Mouse (Mus musculus): Measurements from ENCODE around the gene Slc39a1. TPM values are rescaled to one million over a fixed set of nuclear protein-coding genes. Genes with fewer than 3 reads are reported as not detected.
"Not testable (repeated sequence)": the region's sequence is repeated elsewhere in the genome, so short reads cannot be mapped to it uniquely, and the experiment has no call there.

Gene Slc39a1
- total RNA-seq, 1 experiment from 2014 or later = 42.1 TPM

- ATAC-seq (replicated peaks; ENCODE audit: low read depth, poor library complexity, severe bottlenecking) = no peak
Measured at GRCm38 (mm10) chr3:90263121-90263771, 15.3 kb downstream of the Slc39a1 start.

GRCm38 (mm10) chr3:90264687-90265033 lies 16.7 kb downstream of the Slc39a1 start:
- ATAC-seq (replicated peaks; ENCODE audit: low read depth, poor library complexity, severe bottlenecking) = no peak

DNA sequence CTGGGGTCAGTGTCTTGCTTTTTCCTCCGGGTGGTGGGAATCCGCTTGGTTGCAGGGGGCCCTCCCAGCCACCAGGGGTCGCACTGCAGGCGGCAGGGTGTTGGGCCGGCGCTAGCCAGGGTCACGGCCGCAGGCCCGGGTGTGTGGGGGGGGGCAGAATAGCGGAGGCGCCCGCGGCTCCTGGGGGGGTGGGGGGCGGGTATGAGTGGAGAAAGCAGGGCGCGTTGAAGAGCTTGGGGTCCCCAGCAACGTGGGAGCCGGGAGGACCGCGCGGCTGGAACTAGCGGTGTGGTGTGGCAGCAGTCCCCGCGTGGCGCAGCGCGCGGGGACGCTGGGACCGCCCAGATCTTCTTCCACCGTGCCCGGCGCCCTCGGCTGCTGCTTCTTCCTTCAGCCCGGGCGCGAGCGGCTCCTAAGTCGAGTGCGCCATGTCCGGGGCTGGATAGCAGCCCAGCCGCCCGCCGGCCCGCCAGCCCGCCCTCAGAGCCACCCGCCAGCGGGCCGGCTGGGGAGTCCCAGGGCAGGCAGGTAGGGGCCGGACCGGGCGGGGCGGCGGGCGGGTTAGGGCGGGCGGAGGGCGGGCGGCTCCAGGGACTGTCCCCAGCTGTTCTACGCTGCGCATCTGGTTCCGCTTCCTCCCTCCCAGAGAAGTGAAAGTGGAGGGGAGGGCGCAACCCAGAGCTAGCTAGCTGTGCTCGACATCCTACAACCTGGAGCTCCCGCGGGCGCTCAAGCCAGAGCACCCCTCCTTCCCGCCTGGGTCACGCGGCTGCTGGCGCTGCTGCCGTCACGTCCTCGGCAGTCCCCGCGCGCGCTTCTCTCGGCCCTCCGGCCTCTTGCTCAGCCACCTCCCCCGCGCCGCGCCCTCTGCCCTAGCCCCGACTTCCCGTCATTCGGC lies 17.3 kb downstream of the Slc39a1 start, which contains the start of gene Dennd4b:
Gene Dennd4b, plus strand, starts transcription at position 152 of the 898 bp plus-strand sequence.
- peak; percentile 71 for ATAC-seq (replicated peaks; ENCODE audit: low read depth, poor library complexity, severe bottlenecking)

GRCm38 (mm10) chr3:90265932-90266741 lies 18.2 kb downstream of the Slc39a1 start:
- ATAC-seq (replicated peaks; ENCODE audit: low read depth, poor library complexity, severe bottlenecking) = peak; percentile 52

- no peak for ATAC-seq (replicated peaks; ENCODE audit: low read depth, poor library complexity, severe bottlenecking)
Measured at GRCm38 (mm10) chr3:90266901-90267775, 19.2 kb downstream of the Slc39a1 start.

- ATAC-seq (replicated peaks; ENCODE audit: low read depth, poor library complexity, severe bottlenecking) = no peak
Measured at GRCm38 (mm10) chr3:90268190-90268589, 20.2 kb downstream of the Slc39a1 start.

GRCm38 (mm10) chr3:90268971-90269370 lies 21.0 kb downstream of the Slc39a1 start:
- no peak for ATAC-seq (replicated peaks; ENCODE audit: low read depth, poor library complexity, severe bottlenecking)

- no peak for ATAC-seq (replicated peaks; ENCODE audit: low read depth, poor library complexity, severe bottlenecking)
Measured at GRCm38 (mm10) chr3:90270784-90271183, 22.8 kb downstream of the Slc39a1 start.

DNA sequence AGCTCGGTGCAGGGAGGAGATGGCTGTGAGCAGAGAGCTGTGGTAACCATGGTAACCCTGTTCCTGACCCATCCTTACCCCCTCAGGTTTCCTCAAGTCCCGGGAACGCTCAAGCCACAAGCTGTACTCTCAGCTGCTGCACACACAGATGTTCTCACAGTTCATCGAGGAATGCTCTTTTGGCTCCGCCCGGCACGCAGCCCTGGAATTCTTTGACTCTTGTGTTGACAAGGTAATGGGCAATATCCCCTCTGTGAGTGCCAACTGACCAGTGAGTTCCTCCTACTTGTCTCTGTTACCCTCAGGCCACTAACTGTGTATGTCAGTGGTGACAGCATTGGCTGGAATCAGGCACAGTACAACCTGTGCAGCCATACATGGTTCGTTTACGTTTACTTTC lies 24.2 kb downstream of the Slc39a1 start:
- no peak for ATAC-seq (replicated peaks; ENCODE audit: low read depth, poor library complexity, severe bottlenecking)

DNA sequence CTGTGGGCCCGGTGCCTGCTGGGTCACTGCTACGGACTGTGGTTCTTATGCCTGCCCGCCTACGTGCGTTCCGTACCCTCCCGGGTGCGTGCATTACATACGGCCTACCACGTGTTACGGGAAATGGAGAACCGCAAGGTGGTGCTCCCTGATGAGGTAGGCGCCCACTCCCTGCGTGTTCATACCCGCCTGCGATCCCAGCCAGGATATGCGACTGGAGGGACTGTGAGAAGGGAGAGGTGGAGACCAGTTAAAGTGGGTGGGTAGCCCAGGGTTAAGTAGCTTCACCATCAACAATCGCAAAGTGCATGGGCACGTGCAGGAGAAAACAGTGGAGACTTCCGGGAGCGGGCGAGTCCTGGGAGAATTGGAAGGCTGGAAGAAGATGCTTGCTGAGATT lies 25.9 kb downstream of the Slc39a1 start:
- no peak for ATAC-seq (replicated peaks; ENCODE audit: low read depth, poor library complexity, severe bottlenecking)

GRCm38 (mm10) chr3:90275286-90275685 lies 27.3 kb downstream of the Slc39a1 start:
- ATAC-seq (replicated peaks; ENCODE audit: low read depth, poor library complexity, severe bottlenecking) = no peak

DNA sequence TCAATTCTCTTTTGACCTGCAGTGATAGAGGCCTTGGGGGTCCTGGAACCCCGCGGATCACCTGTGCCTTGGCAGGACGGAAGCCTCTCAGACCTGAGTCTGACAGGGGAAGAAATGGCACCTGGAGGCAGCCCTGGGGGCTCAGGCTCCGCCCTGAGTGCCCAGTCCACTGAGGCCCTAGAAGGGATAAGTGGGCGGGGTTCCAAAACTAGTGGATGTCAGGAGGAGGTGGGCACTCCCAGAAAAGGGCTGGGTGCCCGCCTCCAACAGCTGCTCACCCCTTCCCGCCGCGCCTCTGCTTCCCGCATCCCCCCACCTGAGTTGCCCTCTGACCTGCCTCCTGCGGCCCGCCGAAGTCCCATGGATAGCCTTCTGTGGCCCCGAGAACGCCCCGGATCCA lies 28.9 kb downstream of the Slc39a1 start:
- no peak for ATAC-seq (replicated peaks; ENCODE audit: low read depth, poor library complexity, severe bottlenecking)

DNA sequence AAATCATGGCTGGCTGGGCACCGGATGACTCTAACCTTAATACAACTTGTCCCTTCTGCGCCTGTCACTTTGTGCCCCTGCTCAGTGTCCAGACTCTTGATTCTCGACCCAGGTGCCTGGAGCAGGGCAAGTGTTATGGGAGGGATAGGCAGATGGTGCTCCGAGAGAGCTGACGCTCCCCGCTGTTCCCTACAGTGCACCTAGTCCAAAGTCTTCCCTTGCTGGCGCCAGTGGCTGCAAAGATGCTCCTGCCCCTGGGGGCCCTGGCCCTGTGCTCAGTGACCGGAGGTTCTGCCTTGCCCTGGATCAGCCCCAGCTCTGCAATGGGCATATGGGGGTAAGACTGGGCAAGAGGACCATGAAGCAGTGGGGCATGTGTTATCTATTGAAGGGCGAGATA lies 29.8 kb downstream of the Slc39a1 start:
- ATAC-seq (replicated peaks; ENCODE audit: low read depth, poor library complexity, severe bottlenecking) = no peak

GRCm38 (mm10) chr3:90278211-90278610 lies 30.2 kb downstream of the Slc39a1 start:
- no peak for ATAC-seq (replicated peaks; ENCODE audit: low read depth, poor library complexity, severe bottlenecking)

DNA sequence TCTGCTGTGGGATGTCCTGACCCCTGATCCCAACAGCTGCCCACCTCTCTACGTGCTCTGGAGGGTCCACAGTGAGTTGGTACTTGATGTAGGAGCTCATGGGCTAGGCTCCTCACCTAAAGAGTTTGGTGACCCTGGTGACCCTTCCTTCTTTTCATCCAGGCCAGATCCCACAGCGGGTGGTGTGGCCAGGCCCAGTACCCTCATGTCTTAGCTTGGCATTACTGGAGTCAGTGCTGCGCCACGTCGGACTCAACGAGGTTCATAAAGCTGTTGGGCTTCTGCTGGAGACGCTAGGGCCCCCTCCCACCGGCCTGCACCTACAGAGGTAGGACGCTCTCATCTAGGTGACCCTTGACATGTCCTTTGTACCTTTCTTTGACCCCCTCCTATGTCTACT lies 31.2 kb downstream of the Slc39a1 start:
- no peak for ATAC-seq (replicated peaks; ENCODE audit: low read depth, poor library complexity, severe bottlenecking)

DNA sequence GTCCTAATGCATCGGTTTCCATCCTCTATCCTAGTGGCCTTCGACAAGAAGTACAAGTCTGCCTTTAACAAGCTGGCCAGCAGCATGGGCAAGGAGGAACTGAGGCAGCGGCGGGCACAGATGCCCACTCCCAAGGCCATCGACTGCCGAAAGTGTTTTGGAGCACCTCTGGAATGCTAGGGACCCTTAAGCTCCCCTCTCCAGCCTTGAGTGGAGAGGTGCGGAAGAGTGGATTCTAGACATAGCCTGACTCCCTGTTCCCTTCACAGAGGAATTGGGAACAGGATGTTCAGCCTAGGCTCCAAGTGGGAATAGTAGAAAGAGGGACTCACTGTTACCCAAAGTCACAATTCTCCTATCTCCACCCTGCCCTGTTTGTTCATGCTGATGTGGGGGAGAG lies 31.8 kb downstream of the Slc39a1 start:
- ATAC-seq (replicated peaks; ENCODE audit: low read depth, poor library complexity, severe bottlenecking) = no peak

DNA sequence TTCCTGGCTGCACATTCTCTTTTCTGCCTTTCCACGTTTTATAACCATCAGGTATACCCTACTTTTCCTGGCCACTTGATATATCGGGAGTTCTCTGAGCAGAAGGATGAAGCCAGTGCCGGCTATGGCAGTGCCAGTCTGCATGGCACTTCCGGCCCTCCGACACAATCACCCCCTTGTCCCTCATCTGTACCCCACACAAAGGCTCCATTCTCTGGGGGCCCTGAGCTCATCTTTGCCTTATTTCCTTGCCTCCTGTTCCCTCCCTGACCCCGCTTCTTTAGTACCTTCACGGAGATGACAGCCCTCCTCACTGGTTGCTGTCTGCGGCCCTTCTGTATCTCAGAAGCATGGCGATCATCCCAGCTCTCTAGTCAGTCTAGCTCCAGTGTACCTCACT lies 32.7 kb downstream of the Slc39a1 start:
- no peak for ATAC-seq (replicated peaks; ENCODE audit: low read depth, poor library complexity, severe bottlenecking)

DNA sequence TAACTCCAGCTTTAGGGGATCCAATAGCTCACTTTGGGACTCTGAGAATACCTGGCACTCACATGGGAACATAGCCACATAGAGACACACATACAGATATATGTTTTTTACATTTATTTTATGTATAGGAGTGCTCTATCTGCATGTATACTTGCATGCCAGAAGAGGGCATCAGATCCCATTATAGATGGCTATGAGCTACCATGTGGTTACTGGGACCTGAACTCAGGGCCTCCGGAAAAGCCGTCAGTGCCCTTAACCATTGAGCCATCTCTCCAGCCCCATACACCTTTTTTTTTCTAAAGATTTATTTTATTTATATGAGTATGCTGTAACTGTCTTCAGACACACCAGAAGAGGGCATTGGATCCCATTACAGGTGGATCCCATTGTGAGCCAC lies 36.2 kb downstream of the Slc39a1 start:
- ATAC-seq (replicated peaks; ENCODE audit: low read depth, poor library complexity, severe bottlenecking) = no peak

- not testable (repeated sequence) for ATAC-seq (replicated peaks; ENCODE audit: low read depth, poor library complexity, severe bottlenecking)
Measured at GRCm38 (mm10) chr3:90289403-90289802, 41.4 kb downstream of the Slc39a1 start.

DNA sequence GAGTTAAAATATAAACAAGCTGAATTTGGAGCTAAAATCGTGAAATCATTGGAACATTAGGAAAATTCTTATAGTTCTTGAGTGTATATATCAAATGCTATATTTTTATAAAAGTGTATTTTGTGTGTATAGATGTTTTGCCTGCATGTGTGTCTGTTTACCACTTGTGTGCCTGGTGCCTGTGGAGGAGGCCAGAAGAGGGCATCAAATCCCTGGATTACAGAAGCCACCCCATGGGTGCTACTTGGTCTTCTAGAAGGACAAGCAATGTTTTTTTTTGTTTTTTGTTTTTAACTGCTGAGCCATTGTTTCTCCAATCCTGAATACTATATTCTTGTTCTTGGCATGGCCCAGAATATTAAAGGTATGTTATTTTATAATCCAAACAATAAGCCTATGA lies 42.6 kb downstream of the Slc39a1 start:
- ATAC-seq (replicated peaks; ENCODE audit: low read depth, poor library complexity, severe bottlenecking) = no peak
